Mouse (Mus musculus): ENCODE measurements around the gene Nlrp4e.
"Not testable (repeated sequence)": the region's sequence is repeated elsewhere in the genome, so short reads cannot be mapped to it uniquely, and the experiment has no call there.

Nlrp4e gene

GRCm38 (mm10) chr7:23300892-23301291 lies at the start of gene Nlrp4e:
TSS of gene Nlrp4e (plus strand) at chr7:23301192.
- DNase-seq (ENCODE audit: low spot score in 2 of 2): not testable (repeated sequence)

- not testable (repeated sequence) for DNase-seq (ENCODE audit: low spot score in 2 of 2)
Measured at GRCm38 (mm10) chr7:23251582-23251981, 49.4 kb upstream of the Nlrp4e start, which contains the start of gene Vmn1r166. TSS of gene Vmn1r166 (minus strand) at chr7:23251682.

GRCm38 (mm10) chr7:23278800-23279199 lies 22.2 kb upstream of the Nlrp4e start, which contains the start of gene Gm6902:
TSS of gene Gm6902 (minus strand) at chr7:23278900.
- not testable (repeated sequence) for DNase-seq (ENCODE audit: low spot score in 2 of 2)

- DNase-seq (ENCODE audit: low spot score in 2 of 2): not testable (repeated sequence)
Measured at GRCm38 (mm10) chr7:23358311-23358710, 57.3 kb downstream of the Nlrp4e start.

- DNase-seq (ENCODE audit: low spot score in 2 of 2): no peak
Measured at GRCm38 (mm10) chr7:23385589-23385988, 84.6 kb downstream of the Nlrp4e start, which contains the start of gene Nlrp5. TSS of gene Nlrp5 (plus strand) at chr7:23385889.

Measured in right cerebral cortex, adult 2 months (tissue).